Mouse (Mus musculus) stomach, postnatal 0 days (tissue): ENCODE data around the gene Pisd.

ENCODE experiments used
- CTCF ChIP-seq: IDR thresholded peaks from 2 replicates; pipeline ENCODE4 v1.5.1; 2016; ENCODE audit warnings: antibody characterized with exemption, low read depth, mild to moderate bottlenecking, moderate library complexity
- EP300 ChIP-seq: optimal IDR thresholded peaks from 2 replicates; pipeline ENCODE3; 2016; ENCODE audit warnings: antibody characterized with exemption

DNA sequence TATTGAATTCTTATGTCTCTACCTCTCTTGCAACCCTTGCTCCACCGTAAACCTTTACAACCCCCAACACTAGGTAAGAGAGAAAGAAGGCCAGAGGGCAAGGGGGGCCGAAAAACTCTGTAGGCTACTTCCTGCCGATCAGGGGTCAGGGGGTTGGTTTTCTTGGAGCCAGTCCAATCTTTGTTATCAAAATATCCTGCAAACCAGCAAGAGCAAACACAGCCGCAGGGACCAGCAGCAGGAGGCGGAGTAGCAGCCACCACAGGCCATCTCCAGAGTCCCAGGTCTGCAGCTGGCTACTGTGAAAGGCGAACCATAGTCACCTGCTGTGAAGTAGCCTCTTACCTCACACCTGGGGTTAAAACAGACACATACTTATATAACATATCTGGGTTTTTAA is 66.5 kb downstream of the Pisd start:
- TF ChIP-seq CTCF (no peak), EP300 (no peak)
